Mouse (Mus musculus) CH12.LX (cell line): ENCODE measurements around the gene Med18. TPM values are rescaled to one million over a fixed set of nuclear protein-coding genes. Genes with fewer than 3 reads are reported as not detected.

Experiments
- DNase-seq: peaks from one replicate; pipeline ENCODE4 v3.0.0-alpha.2; 2013; ENCODE audit errors: extremely low read depth
- H3K27ac ChIP-seq: 2 replicates; pipeline ENCODE4 v1.5.1; 2012; ENCODE audit warnings: low read depth, mild to moderate bottlenecking, control low read depth, moderate library complexity; ENCODE audit not compliant: insufficient read depth
- H3K27me3 ChIP-seq: replicated peaks from 2 replicates; pipeline ENCODE3; 2012; ENCODE audit warnings: inconsistent platforms
- H3K36me3 ChIP-seq, 2 experiments: replicated peaks in 1 of 2; 2 replicates each; pipeline versions ENCODE3 to v1.6.1; 2012; ENCODE audit warnings: inconsistent platforms in 1 of 2, low read length in 1 of 2, mild to moderate bottlenecking in 1 of 2, mixed read lengths in 1 of 2, moderate library complexity in 1 of 2; ENCODE audit not compliant: control insufficient read depth in 1 of 2, insufficient read depth in 1 of 2
- H3K4me1 ChIP-seq, 2 experiments: 2 replicates each; pipeline ENCODE4 v1.6.1; 2012; ENCODE audit warnings: inconsistent platforms in 1 of 2, moderate library complexity in 1 of 2; ENCODE audit not compliant: insufficient read depth in 2 of 2, control insufficient read depth in 1 of 2
- H3K4me2 ChIP-seq: 2 replicates; pipeline ENCODE4 v1.6.1; 2012; ENCODE audit warnings: low read depth, mild to moderate bottlenecking, control low read depth; ENCODE audit not compliant: poor library complexity, insufficient read depth, severe bottlenecking
- H3K4me3 ChIP-seq, 3 experiments: fragments of 150-350 bp in 1 of 3; sonication (generic) in 1 of 3; replicated peaks in 1 of 3; 2 replicates each; pipeline versions ENCODE3 to v1.5.1; 2011 to 2012; ENCODE audit warnings: low read depth in 2 of 3, low read length in 2 of 3, mild to moderate bottlenecking in 2 of 3, moderate library complexity in 2 of 3, control low read depth in 1 of 3, improper control_type of control experiment in 1 of 3, inconsistent platforms in 1 of 3, mixed read lengths in 1 of 3; ENCODE audit not compliant: poor library complexity in 1 of 3
- H3K79me2 ChIP-seq: replicated peaks from 2 replicates; pipeline ENCODE4 v1.6.1; 2012; ENCODE audit warnings: mild to moderate bottlenecking, moderate library complexity; ENCODE audit not compliant: control insufficient read depth, poor library complexity, insufficient read depth, severe bottlenecking; ENCODE audit errors: extremely low read depth
- H3K9ac ChIP-seq: 2 replicates; pipeline ENCODE4 v1.6.1; 2012; ENCODE audit warnings: low read depth, mild to moderate bottlenecking, control low read depth, moderate library complexity; ENCODE audit not compliant: insufficient read depth
- H3K9me3 ChIP-seq: replicated peaks from 2 replicates; pipeline ENCODE3; 2012; ENCODE audit warnings: low read length, inconsistent platforms, mixed read lengths
- CHD2 ChIP-seq: IDR thresholded peaks from 2 replicates; pipeline ENCODE4 v1.6.1; 2011; ENCODE audit warnings: low read length, improper control_type of control experiment
- ETS1 ChIP-seq: conservative IDR thresholded peaks from 2 replicates; pipeline ENCODE4 v1.6.1; 2012; ENCODE audit warnings: low read depth, mild to moderate bottlenecking, inconsistent platforms, low read length, improper control_type of control experiment, moderate library complexity
- HCFC1 ChIP-seq: IDR thresholded peaks from 2 replicates; pipeline ENCODE4 v1.6.1; 2012; ENCODE audit warnings: low read depth, mild to moderate bottlenecking, inconsistent platforms, low read length, improper control_type of control experiment
- IRF4 ChIP-seq: IDR thresholded peaks from 2 replicates; pipeline ENCODE4 v1.6.1; 2014; ENCODE audit warnings: low read depth, mild to moderate bottlenecking, inconsistent platforms, low read length, improper control_type of control experiment
- JUND ChIP-seq: conservative IDR thresholded peaks from 2 replicates; pipeline ENCODE4 v1.6.1; 2011; ENCODE audit warnings: low read depth, low read length, improper control_type of control experiment
- MAFK ChIP-seq: IDR thresholded peaks from 2 replicates; pipeline ENCODE4 v1.6.1; 2011; ENCODE audit warnings: low read length, improper control_type of control experiment; ENCODE audit not compliant: insufficient replicate concordance
- MAX ChIP-seq: IDR thresholded peaks from 2 replicates; pipeline ENCODE4 v1.6.1; 2011; ENCODE audit warnings: low read length, improper control_type of control experiment
- MAZ ChIP-seq: IDR thresholded peaks from 2 replicates; pipeline ENCODE4 v1.6.1; 2012; ENCODE audit warnings: low read depth, mild to moderate bottlenecking, inconsistent platforms, low read length, improper control_type of control experiment, moderate library complexity
- MEF2A ChIP-seq: IDR thresholded peaks from 2 replicates; pipeline ENCODE4 v1.6.1; 2014; ENCODE audit warnings: low read depth, mild to moderate bottlenecking, inconsistent platforms, low read length, improper control_type of control experiment, borderline replicate concordance
- NELFE ChIP-seq: IDR thresholded peaks from 2 replicates; pipeline ENCODE4 v1.6.1; 2011; ENCODE audit warnings: low read depth, low read length, improper control_type of control experiment
- PAX5 ChIP-seq: IDR thresholded peaks from 2 replicates; pipeline ENCODE4 v1.6.1; 2012; ENCODE audit warnings: low read length, inconsistent platforms, mixed read lengths
- POLR2AphosphoS2 ChIP-seq: IDR thresholded peaks from 2 replicates; pipeline ENCODE4 v1.6.1; 2011; ENCODE audit warnings: low read depth, low read length, improper control_type of control experiment
- SIN3A ChIP-seq: IDR thresholded peaks from 2 replicates; pipeline ENCODE4 v1.6.1; 2012; ENCODE audit warnings: low read length, improper control_type of control experiment, inconsistent platforms
- ZKSCAN1 ChIP-seq: IDR thresholded peaks from 2 replicates; pipeline ENCODE4 v1.6.1; 2012; ENCODE audit warnings: low read depth, inconsistent platforms, low read length, improper control_type of control experiment, borderline replicate concordance
- ZNF384 ChIP-seq: IDR thresholded peaks from 2 replicates; pipeline ENCODE4 v1.6.1; 2012; ENCODE audit warnings: low read depth, low read length, improper control_type of control experiment, inconsistent platforms
- dilution Hi-C: fragments of 300-500 bp; cut with MboI; formaldehyde crosslinking; loops from 2 replicates; pipeline ENCODE4 v1.14.3; 2020; ENCODE audit warnings: low sequenced_read_pairs; ENCODE audit not compliant: extremely low pct_unique_long_range_greater_than_20kb, extremely low pct_ligation_motif_present
- in situ Hi-C: fragments of 300-500 bp; cut with MboI; formaldehyde crosslinking; loops from 3 replicates; pipeline ENCODE4 v1.14.3; 2019; ENCODE audit warnings: low sequenced_read_pairs, low pct_ligation_motif_present, low pct_unique_long_range_greater_than_20kb, mixed read lengths
- polyA plus RNA-seq: library from polyadenylated mRNA; unstranded; fragments of >175 nt; gene quantifications from 2 replicates; pipeline ENCODE4 v1.2.1, GENCODE M21; 2012; ENCODE audit warnings: low read depth; ENCODE audit not compliant: insufficient read length
- total RNA-seq, 2 experiments: library from RNA; depleted of rRNA; stranded (reverse); fragments of 300-350 nt in 1 of 2; fragments of >200 nt in 1 of 2; gene quantifications; 2 replicates each; pipeline ENCODE4 v1.2.3; 2012 to 2014

Med18 gene
- total and polyA plus RNA-seq, 3 experiments, result 12.7 to 17.6 (median 15.5) TPM

GRCm38 (mm10) chr4:132409587-132410229 is 54.0 kb downstream of the Med18 start:
- in situ Hi-C loops, result loop anchor here (5.0 to 25.0 kb wide), 4 partner anchors 55 to 222 kb away; partner anchors contain the start of genes Rcc1 and Sesn2
- Histone ChIP-seq H3K9me3 (no peaks in the 10 kb centered on the region), H3K27ac (no peak overlapping the region), H3K27me3 (no peaks in the 10 kb centered on the region), H3K79me2 (peaks cover 2% of the 10 kb centered on the region), H3K36me3 (peaks cover 0 to 7% of the 10 kb centered on the region in 2 experiments), H3K9ac (0 out of 2 replicates have a peak overlapping the region, but pooled peaks have one; percentile 28), H3K4me2 (no peak overlapping the region), H3K4me3 (no peak overlapping the region), H3K4me1 (peaks cover 6 to 26% of the 10 kb centered on the region in 2 experiments; a peak in 3 of 4 replicates)
- dilution Hi-C loops, result no loop called here
- TF ChIP-seq CHD2, result no peak
- no peak for TF ChIP-seq MAZ
- no peak for TF ChIP-seq NELFE
- TF ChIP-seq JUND, result peak; percentile 59
- TF ChIP-seq HCFC1, result no peak
- peak; percentile 81 for TF ChIP-seq IRF4
- peak; percentile 82 for TF ChIP-seq ETS1
- no peak for TF ChIP-seq PAX5
- no peak for TF ChIP-seq MAX
- peak; percentile 77; the same call in 1 of the 2 replicates for TF ChIP-seq MEF2A
- no peak for TF ChIP-seq POLR2AphosphoS2
- peak; percentile 24; the same call in 1 of the 2 replicates for TF ChIP-seq SIN3A
- TF ChIP-seq ZNF384, result peak; percentile 88
- TF ChIP-seq MAFK, result no peak
- no peak for TF ChIP-seq ZKSCAN1
- DNase-seq, result peak; percentile 64

Other genes starting within 250 kb of the Med18 start
- 8.8 and 9.0 TPM in 2 replicates for gene Gmeb1, start 202.3 kb downstream of the Med18 start, total RNA-seq (2012; rRNA removed)
- 7.9 and 8.2 TPM in 2 replicates for gene Gmeb1, start 202.3 kb downstream of the Med18 start, total RNA-seq (2014; rRNA removed)
- 18.0 and 19.3 TPM in 2 replicates for gene Gmeb1, start 202.3 kb downstream of the Med18 start, polyA plus RNA-seq
- gene Taf12, start 189.5 kb downstream of the Med18 start, total RNA-seq (2012; rRNA removed), result 29.8 and 40.2 TPM in 2 replicates
- 74.7 and 86.1 TPM in 2 replicates for gene Taf12, start 189.5 kb downstream of the Med18 start, total RNA-seq (2014; rRNA removed)
- gene Taf12, start 189.5 kb downstream of the Med18 start, polyA plus RNA-seq, result 47.8 and 53.5 TPM in 2 replicates
- 0.38 and 0.51 TPM in 2 replicates for gene Rab42, start 160.5 kb downstream of the Med18 start, total RNA-seq (2012; rRNA removed)
- not detected in 2 replicates for gene Rab42, start 160.5 kb downstream of the Med18 start, total RNA-seq (2014; rRNA removed)
- gene Rab42, start 160.5 kb downstream of the Med18 start, polyA plus RNA-seq, result 0.31 TPM in 1 of 2 replicates, not detected in the other
- 71.5 and 86.5 TPM in 2 replicates for gene Trnau1ap, start 134.4 kb downstream of the Med18 start, total RNA-seq (2012; rRNA removed)
- 70.6 and 80.5 TPM in 2 replicates for gene Trnau1ap, start 134.4 kb downstream of the Med18 start, total RNA-seq (2014; rRNA removed)
- 60.7 and 64.4 TPM in 2 replicates for gene Trnau1ap, start 134.4 kb downstream of the Med18 start, polyA plus RNA-seq
- gene Rcc1, start 110.3 kb downstream of the Med18 start, total RNA-seq (2012; rRNA removed), result 93.6 and 126 TPM in 2 replicates
- 148 and 150 TPM in 2 replicates for gene Rcc1, start 110.3 kb downstream of the Med18 start, total RNA-seq (2014; rRNA removed)
- gene Rcc1, start 110.3 kb downstream of the Med18 start, polyA plus RNA-seq, result 149 and 170 TPM in 2 replicates
- 1.0 and 1.4 TPM in 2 replicates for gene Phactr4, start 41.4 kb downstream of the Med18 start, total RNA-seq (2012; rRNA removed)
- gene Phactr4, start 41.4 kb downstream of the Med18 start, total RNA-seq (2014; rRNA removed), result 0.72 and 0.95 TPM in 2 replicates
- gene Phactr4, start 41.4 kb downstream of the Med18 start, polyA plus RNA-seq, result 9.6 and 9.9 TPM in 2 replicates
- gene Sesn2, start 46.6 kb upstream of the Med18 start, total RNA-seq (2012; rRNA removed), result 44.3 and 68.1 TPM in 2 replicates
- 35.4 and 35.6 TPM in 2 replicates for gene Sesn2, start 46.6 kb upstream of the Med18 start, total RNA-seq (2014; rRNA removed)
- 31.5 and 40.1 TPM in 2 replicates for gene Sesn2, start 46.6 kb upstream of the Med18 start, polyA plus RNA-seq
- gene Atpif1, start 69.7 kb upstream of the Med18 start, total RNA-seq (2012; rRNA removed), result 263 and 292 TPM in 2 replicates
- gene Atpif1, start 69.7 kb upstream of the Med18 start, total RNA-seq (2014; rRNA removed), result 342 and 353 TPM in 2 replicates
- 397 TPM in 2 replicates for gene Atpif1, start 69.7 kb upstream of the Med18 start, polyA plus RNA-seq
- gene Dnajc8, start 71.6 kb upstream of the Med18 start, total RNA-seq (2012; rRNA removed), result 117 and 129 TPM in 2 replicates
- 187 and 189 TPM in 2 replicates for gene Dnajc8, start 71.6 kb upstream of the Med18 start, total RNA-seq (2014; rRNA removed)
- gene Dnajc8, start 71.6 kb upstream of the Med18 start, polyA plus RNA-seq, result 319 and 325 TPM in 2 replicates
- 0.04 TPM in 1 of 2 replicates, not detected in the other for gene Ptafr, start 100.1 kb upstream of the Med18 start, total RNA-seq (2012; rRNA removed)
- 0.31 and 0.34 TPM in 2 replicates for gene Ptafr, start 100.1 kb upstream of the Med18 start, total RNA-seq (2014; rRNA removed)
- 0.65 and 1.1 TPM in 2 replicates for gene Ptafr, start 100.1 kb upstream of the Med18 start, polyA plus RNA-seq
- gene Eya3, start 175.1 kb upstream of the Med18 start, total RNA-seq (2012; rRNA removed), result 24.4 and 28.6 TPM in 2 replicates
- 27.4 and 31.0 TPM in 2 replicates for gene Eya3, start 175.1 kb upstream of the Med18 start, total RNA-seq (2014; rRNA removed)
- gene Eya3, start 175.1 kb upstream of the Med18 start, polyA plus RNA-seq, result 50.0 and 54.8 TPM in 2 replicates